Mouse (Mus musculus) heart, embryonic 14.5 days (tissue): ENCODE measurements around the gene Ren1. TPM values are rescaled to one million over a fixed set of nuclear protein-coding genes. Genes with fewer than 3 reads are reported as not detected.

Experiments
- ATAC-seq: fragments of 200-750 bp; cut with Nextera tagmentation; 2 replicates; pipeline ENCODE4 v1.8.0; 2017; ENCODE audit warnings: low read depth, moderate TSS enrichment; ENCODE audit not compliant: insufficient number of reproducible peaks, insufficient read depth, low FRiP score
- H3K27ac ChIP-seq, 2 experiments: fragments of 200-500 bp in 1 of 2; fragments of 300-500 bp in 1 of 2; sonication (generic) in 1 of 2; replicated peaks in 1 of 2; 2 replicates each; pipeline ENCODE4 v1.5.1; 2012 to 2014; ENCODE audit warnings: low read depth in 2 of 2, low read length in 2 of 2, control low read depth in 1 of 2, mild to moderate bottlenecking in 1 of 2, mixed read lengths in 1 of 2; ENCODE audit not compliant: control insufficient read depth in 1 of 2, insufficient read depth in 1 of 2
- H3K27me3 ChIP-seq: fragments of 300-500 bp; sonication (generic); 2 replicates; pipeline ENCODE4 v1.6.1; 2014; ENCODE audit warnings: mild to moderate bottlenecking, low read length, control low read depth; ENCODE audit not compliant: control insufficient read depth, insufficient read depth
- H3K36me3 ChIP-seq: fragments of 300-500 bp; sonication (generic); 2 replicates; pipeline ENCODE4 v1.6.1; 2014; ENCODE audit warnings: mild to moderate bottlenecking, control low read depth, low read length, mixed read lengths; ENCODE audit not compliant: control insufficient read depth, insufficient read depth
- H3K4me1 ChIP-seq, 2 experiments: fragments of 200-500 bp in 1 of 2; fragments of 300-500 bp in 1 of 2; sonication (generic) in 1 of 2; 2 replicates each; pipeline ENCODE4 v1.6.1; 2012 to 2014; ENCODE audit warnings: low read length in 2 of 2, control low read depth in 1 of 2, mixed read lengths in 1 of 2; ENCODE audit not compliant: control insufficient read depth in 2 of 2, insufficient read depth in 2 of 2
- H3K4me2 ChIP-seq: fragments of 300-500 bp; sonication (generic); 2 replicates; pipeline ENCODE4 v1.6.1; 2014; ENCODE audit warnings: mild to moderate bottlenecking, low read length
- H3K4me3 ChIP-seq, 2 experiments: fragments of 200-500 bp in 1 of 2; fragments of 300-500 bp in 1 of 2; sonication (generic) in 1 of 2; 2 replicates each; pipeline ENCODE4 v1.5.1; 2012 to 2014; ENCODE audit warnings: low read length in 2 of 2, mild to moderate bottlenecking in 2 of 2, control low read depth in 1 of 2, low read depth in 1 of 2, moderate library complexity in 1 of 2; ENCODE audit not compliant: control insufficient read depth in 1 of 2, insufficient read depth in 1 of 2
- H3K9ac ChIP-seq: fragments of 300-500 bp; sonication (generic); 2 replicates; pipeline ENCODE4 v1.6.1; 2014; ENCODE audit warnings: mild to moderate bottlenecking, low read length
- H3K9me3 ChIP-seq: fragments of 300-500 bp; sonication (generic); 2 replicates; pipeline ENCODE4 v1.6.1; 2016; ENCODE audit warnings: low read length, control low read depth; ENCODE audit not compliant: control insufficient read depth
- WGBS: fragments of 180-500 bp; shearing (Covaris S2); extraction: QIAGEN DNeasy Blood & Tissue Kit; methylation state at CpG from one replicate; pipeline ENCODE4 v1.1.7; 2014; 5-methylcytosine and 5-hydroxymethylcytosine counted together
- polyA plus RNA-seq: library from polyadenylated mRNA; unstranded; fragments of >200 nt; fragmentation: Nextera tagmentation; extraction: Ambion mirVana; gene quantifications from 2 replicates; pipeline ENCODE4 v1.2.1, GENCODE M21; 2014

Ren1 gene
- not detected in 2 replicates for polyA plus RNA-seq

- Histone ChIP-seq H3K9me3 (no peaks in the 10 kb centered on the region), H3K27me3 (peaks cover 13% of the 10 kb centered on the region; the same call in 1 of the 2 replicates), H3K27ac (no peak within 1 kb of the TSS), H3K9ac (no peak within 1 kb of the TSS), H3K4me1 (peaks cover 4 to 5% of the 10 kb centered on the region in 2 experiments; a peak in 3 of 4 replicates), H3K4me2 (no peak within 1 kb of the TSS), H3K4me3 (no peak within 1 kb of the TSS), H3K36me3 (no peaks in the 10 kb centered on the region)
- ATAC-seq: no peak
- WGBS: 78% methylated on average over 1 of the region's 1 CpGs
Observed at GRCm38 (mm10) chr1:133350210-133350609, at the start of gene Ren1. Gene Ren1 (plus strand): TSS chr1:133350510.

GRCm38 (mm10) chr1:133302540-133302939 is 47.8 kb upstream of the Ren1 start:
- H3K27ac ChIP-seq: peak overlapping the region; percentile 85 to 87
- WGBS: 14% methylated on average over 3 of the region's 3 CpGs
- H3K4me3 ChIP-seq: no peak overlapping the region
- H3K4me1 ChIP-seq: peaks cover 24 to 26% of the 10 kb centered on the region in 2 experiments
- ATAC-seq: peak; percentile 46; the same call in 1 of the 2 replicates
- H3K9me3 ChIP-seq: no peaks in the 10 kb centered on the region
- no peak overlapping the region for H3K4me2 ChIP-seq
- H3K9ac ChIP-seq: peak overlapping the region; percentile 27; the same call in 1 of the 2 replicates
- peaks cover 28% of the 10 kb centered on the region for H3K36me3 ChIP-seq
- H3K27me3 ChIP-seq: no peaks in the 10 kb centered on the region

DNA sequence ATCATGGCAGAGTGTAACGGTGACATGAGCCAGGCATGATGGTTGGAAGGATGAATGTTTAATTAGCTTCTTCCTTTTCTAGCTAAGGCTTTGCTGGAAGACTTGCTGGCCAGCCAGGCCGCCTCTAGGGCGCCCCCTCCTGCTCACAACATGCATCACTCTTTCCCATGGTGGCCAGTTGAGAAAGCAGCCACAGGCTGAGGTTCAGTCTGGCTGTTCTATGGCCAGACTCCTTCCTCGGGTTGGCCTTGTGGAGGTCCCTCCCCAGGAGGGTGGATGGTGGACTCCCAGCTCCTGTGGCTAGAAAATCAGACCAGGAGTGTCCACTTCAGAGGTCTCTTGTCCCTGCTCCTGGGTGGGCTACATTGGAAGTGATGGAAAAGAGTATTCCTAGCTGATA is 43.5 kb upstream of the Ren1 start:
- H3K4me1 ChIP-seq: peaks cover 17 to 24% of the 10 kb centered on the region in 2 experiments
- 14% methylated on average over 4 of the region's 4 CpGs for WGBS
- H3K27me3 ChIP-seq: no peaks in the 10 kb centered on the region
- no peak overlapping the region; a peak in 1 of 4 replicates for H3K27ac ChIP-seq
- no peak; the same call in 1 of the 2 replicates for ATAC-seq
- H3K4me2 ChIP-seq: no peak overlapping the region
- no peak overlapping the region for H3K4me3 ChIP-seq
- H3K9ac ChIP-seq: no peak overlapping the region
- no peaks in the 10 kb centered on the region for H3K36me3 ChIP-seq
- no peaks in the 10 kb centered on the region for H3K9me3 ChIP-seq

DNA sequence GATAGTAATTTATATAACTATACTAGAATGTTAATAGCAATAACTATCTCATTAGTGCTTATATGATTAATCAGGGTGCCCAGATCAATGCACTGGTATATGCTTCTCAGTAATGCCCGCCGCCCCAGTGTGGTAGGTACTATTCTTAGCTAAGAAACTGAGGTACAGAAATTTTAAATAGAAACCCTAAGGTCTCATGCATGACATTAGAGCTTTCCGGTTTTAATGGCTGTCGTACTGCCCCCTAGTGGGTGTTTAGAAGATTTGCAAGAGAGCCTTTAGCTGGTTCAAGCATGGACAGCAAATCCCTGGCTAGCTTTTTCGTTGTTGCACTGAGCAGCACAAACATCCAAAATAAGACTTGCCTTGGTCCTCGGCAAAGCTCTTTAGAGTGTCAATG is 43.0 kb upstream of the Ren1 start:
- Histone ChIP-seq H3K9ac (no peak overlapping the region), H3K4me1 (peaks cover 16 to 23% of the 10 kb centered on the region in 2 experiments), H3K36me3 (no peaks in the 10 kb centered on the region), H3K27me3 (no peaks in the 10 kb centered on the region), H3K4me3 (no peak overlapping the region), H3K27ac (no peak overlapping the region), H3K9me3 (no peaks in the 10 kb centered on the region), H3K4me2 (no peak overlapping the region)
- 8% methylated on average over 6 of the region's 6 CpGs for WGBS
- ATAC-seq: no peak

DNA sequence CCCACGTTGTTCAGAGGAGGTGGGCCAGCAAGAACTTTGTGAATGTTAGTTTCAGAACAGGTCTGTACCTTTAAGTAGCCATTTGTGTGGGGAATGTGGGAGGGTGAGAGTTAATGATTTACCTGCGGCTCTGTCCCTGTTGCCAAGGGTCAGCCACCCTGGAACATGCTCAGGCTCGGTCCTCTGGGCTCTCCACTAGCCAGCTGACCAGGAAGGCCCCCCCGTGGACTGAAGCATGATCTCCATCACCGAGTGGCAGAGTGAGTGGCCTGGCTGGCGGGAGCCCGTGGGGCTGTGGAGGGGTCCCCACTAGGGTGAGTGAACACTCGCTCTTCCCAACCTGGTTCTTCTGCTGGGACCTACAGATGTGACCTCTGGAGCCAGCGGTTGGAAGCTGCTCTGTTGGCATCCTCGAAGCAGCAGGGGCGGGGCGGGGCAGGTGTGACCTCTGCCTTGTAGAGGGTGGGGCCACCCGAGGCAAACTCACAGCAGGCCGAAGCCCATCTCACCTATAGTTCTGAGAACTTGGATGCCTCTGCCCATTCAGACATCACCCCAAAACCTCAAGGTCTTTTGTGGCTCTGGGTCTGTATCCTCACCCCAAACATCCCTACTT is 40.5 kb upstream of the Ren1 start, which contains the start of gene Golt1a:
TSS of gene Golt1a (plus strand) at position 149 of the 616 bp plus-strand sequence.
- no peak within 1 kb of the TSS for H3K9ac ChIP-seq
- H3K4me1 ChIP-seq: peaks cover 7 to 11% of the 10 kb centered on the region in 2 experiments
- no peaks in the 10 kb centered on the region for H3K36me3 ChIP-seq
- 69% methylated on average over 14 of the region's 14 CpGs for WGBS
- no peaks in the 10 kb centered on the region for H3K9me3 ChIP-seq
- no peak within 1 kb of the TSS for H3K27ac ChIP-seq
- ATAC-seq: no peak
- no peaks in the 10 kb centered on the region for H3K27me3 ChIP-seq
- no peak within 1 kb of the TSS for H3K4me2 ChIP-seq
- H3K4me3 ChIP-seq: no peak within 1 kb of the TSS

- no peak overlapping the region for H3K9ac ChIP-seq
- no peak for ATAC-seq
- WGBS: 58% methylated on average over 4 of the region's 4 CpGs
- no peak overlapping the region for H3K4me3 ChIP-seq
- H3K27ac ChIP-seq: no peak overlapping the region
- H3K36me3 ChIP-seq: no peaks in the 10 kb centered on the region
- no peak overlapping the region for H3K4me2 ChIP-seq
- H3K9me3 ChIP-seq: no peaks in the 10 kb centered on the region
- H3K4me1 ChIP-seq: peaks cover 7 to 11% of the 10 kb centered on the region in 2 experiments
- H3K27me3 ChIP-seq: no peaks in the 10 kb centered on the region
Observed at GRCm38 (mm10) chr1:133311240-133311639, 39.1 kb upstream of the Ren1 start.

- Histone ChIP-seq H3K4me2 (0 out of 2 replicates have a peak overlapping the region, but pooled peaks have one; percentile 28), H3K9me3 (no peaks in the 10 kb centered on the region), H3K4me1 (peaks cover 5 to 11% of the 10 kb centered on the region in 2 experiments), H3K4me3 (no peak overlapping the region), H3K27ac (no peak overlapping the region), H3K27me3 (no peaks in the 10 kb centered on the region), H3K9ac (no peak overlapping the region), H3K36me3 (no peaks in the 10 kb centered on the region)
- WGBS: 10% methylated on average over 10 of the region's 10 CpGs
- ATAC-seq: no peak
Observed at GRCm38 (mm10) chr1:133311946-133312345, 38.4 kb upstream of the Ren1 start.
